Mouse (Mus musculus) CD4-positive, CD25-positive, alpha-beta regulatory T cell, adult 9 weeks (primary cell): Measurements from ENCODE around the gene Eva1b. TPM values are rescaled to one million over a fixed set of nuclear protein-coding genes. Genes with fewer than 3 reads are reported as not detected.

ENCODE experiments used
- polyA plus RNA-seq: library from polyadenylated mRNA; unstranded; fragments of 100-300 nt; shearing (Covaris generic); gene quantifications from one replicate; pipeline ENCODE4 v1.2.1, GENCODE M21; 2017

Gene Eva1b
- polyA plus RNA-seq = 24.9 TPM

GRCm38 (mm10) chr4:126147533-126148160 lies at the start of gene Eva1b:
Gene Eva1b (plus strand): TSS chr4:126147744.

GRCm38 (mm10) chr4:126103590-126104068 lies 43.9 kb upstream of the Eva1b start, which contains the start of gene Stk40:
Gene Stk40 (plus strand): TSS chr4:126103957.

GRCm38 (mm10) chr4:126163067-126163659 lies 15.6 kb downstream of the Eva1b start, which contains the start of gene Sh3d21:
Gene Sh3d21 (minus strand): TSS chr4:126163491.

Other genes starting within 250 kb of the Eva1b start
- gene Csf3r, start 123.2 kb upstream of the Eva1b start, polyA plus RNA-seq = not detected
- gene Mrps15, start 100.8 kb upstream of the Eva1b start, polyA plus RNA-seq = 52.6 TPM
- 0.38 TPM for gene Oscp1, start 89.2 kb upstream of the Eva1b start, polyA plus RNA-seq
- 70.0 TPM for gene Lsm10, start 51.1 kb upstream of the Eva1b start, polyA plus RNA-seq
- gene Stk40, start 43.8 kb upstream of the Eva1b start, polyA plus RNA-seq = 8.3 TPM
- gene Sh3d21, start 15.7 kb downstream of the Eva1b start, polyA plus RNA-seq = 0.92 TPM
- 267 TPM for gene Thrap3, start 55.0 kb downstream of the Eva1b start, polyA plus RNA-seq
- 4.3 TPM for gene Map7d1, start 108.6 kb downstream of the Eva1b start, polyA plus RNA-seq
- 124 TPM for gene Trappc3, start 114.6 kb downstream of the Eva1b start, polyA plus RNA-seq
- gene Col8a2, start 139.0 kb downstream of the Eva1b start, polyA plus RNA-seq = not detected
- 14.5 TPM for gene Adprhl2, start 174.0 kb downstream of the Eva1b start, polyA plus RNA-seq
- not detected for gene Tekt2, start 177.9 kb downstream of the Eva1b start, polyA plus RNA-seq